Mouse (Mus musculus): ENCODE results near the gene Clasrp. TPM values are rescaled to one million over a fixed set of nuclear protein-coding genes. Genes with fewer than 3 reads are reported as not detected.

Clasrp gene
- polyA plus RNA-seq, 1 experiment from 2014 or later: 7.6 TPM

DNA sequence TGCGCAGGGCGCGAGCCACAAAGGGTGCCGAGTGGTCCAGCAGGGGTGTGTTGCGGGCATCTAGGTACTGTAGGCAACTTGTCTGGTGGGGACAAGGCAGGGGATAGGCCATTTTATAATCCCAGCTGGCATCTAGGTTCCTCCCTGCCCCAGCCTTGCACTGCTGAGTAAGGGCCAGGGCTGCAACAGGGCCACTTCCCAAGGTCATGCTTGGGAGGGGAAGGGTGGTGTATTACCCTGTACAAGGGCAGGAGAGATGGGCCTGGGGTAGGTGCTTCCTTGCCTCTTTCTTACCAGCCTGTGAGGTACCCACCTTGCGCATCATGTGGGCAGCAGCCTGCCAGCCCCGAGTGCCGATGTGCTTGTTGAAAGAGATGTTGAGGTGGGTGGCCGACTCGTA lies 69.6 kb downstream of the Clasrp start:
- no peak overlapping the region for H3K4me3 ChIP-seq (ENCODE audit: low read depth, low read length)
- no peaks in the 10 kb centered on the region for H3K27me3 ChIP-seq (ENCODE audit: insufficient read depth, low read length)
- TF ChIP-seq EP300 (IDR thresholded peaks at IDR 0.05; ENCODE audit: low read depth) (no peak), CTCF (IDR thresholded peaks at IDR 0.05; ENCODE audit: low read depth) (no peak)
- H3K9ac ChIP-seq (replicated peaks): no peak overlapping the region
- ATAC-seq: no peak
- no peak overlapping the region for H3K4me2 ChIP-seq (ENCODE audit: low read depth, low read length)
- no peak overlapping the region for H3K27ac ChIP-seq (ENCODE audit: low read depth)
- DNase-seq: no peak
- peaks cover 53% of the 10 kb centered on the region for H3K36me3 ChIP-seq (replicated peaks; ENCODE audit: insufficient read depth, low read length)
- H3K4me1 ChIP-seq (ENCODE audit: insufficient read depth): no peaks in the 10 kb centered on the region
- 95% methylated on average over 10 of the region's 10 CpGs for WGBS (ENCODE audit: insufficient replicate concordance)
- no peaks in the 10 kb centered on the region for H3K9me3 ChIP-seq (ENCODE audit: low read length)

- H3K4me3 ChIP-seq (ENCODE audit: low read depth, low read length): no peak overlapping the region
- no peak overlapping the region for H3K27ac ChIP-seq (ENCODE audit: low read depth)
- peaks cover 57% of the 10 kb centered on the region for H3K36me3 ChIP-seq (replicated peaks; ENCODE audit: insufficient read depth, low read length)
- H3K4me2 ChIP-seq (ENCODE audit: low read depth, low read length): no peak overlapping the region
- no peak for DNase-seq
- no peak overlapping the region for H3K9ac ChIP-seq (replicated peaks)
- no peaks in the 10 kb centered on the region for H3K4me1 ChIP-seq (ENCODE audit: insufficient read depth)
- TF ChIP-seq CTCF (IDR thresholded peaks at IDR 0.05; ENCODE audit: low read depth): no peak
- no peak for TF ChIP-seq EP300 (IDR thresholded peaks at IDR 0.05; ENCODE audit: low read depth)
- H3K27me3 ChIP-seq (ENCODE audit: insufficient read depth, low read length): no peaks in the 10 kb centered on the region
- WGBS (ENCODE audit: insufficient replicate concordance): 89% methylated on average over 13 of the region's 14 CpGs
- ATAC-seq: no peak
- H3K9me3 ChIP-seq (ENCODE audit: low read length): no peaks in the 10 kb centered on the region
Observed at GRCm38 (mm10) chr7:19532240-19532639, 72.0 kb downstream of the Clasrp start.

DNA sequence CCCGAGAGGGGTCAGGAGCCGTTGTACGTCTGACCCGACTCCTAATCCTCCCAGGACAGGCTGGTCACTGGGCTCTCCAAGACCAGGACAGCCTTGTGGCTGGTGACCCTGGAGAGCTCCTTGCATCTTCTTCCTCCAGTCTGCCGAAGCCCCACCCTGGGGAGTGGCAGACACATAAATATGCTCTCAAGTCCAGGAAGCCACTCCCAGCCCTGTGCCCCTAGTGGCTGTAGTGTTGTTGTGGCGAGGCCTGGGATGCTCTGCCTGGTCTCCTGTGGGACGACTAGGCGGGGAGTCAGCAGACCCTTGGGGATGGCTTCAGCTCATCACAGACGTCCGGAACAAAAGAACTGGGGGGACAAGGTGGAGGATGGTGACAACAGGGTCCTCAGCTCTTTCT lies 73.2 kb downstream of the Clasrp start:
- H3K4me3 ChIP-seq (ENCODE audit: low read depth, low read length): no peak overlapping the region
- H3K27me3 ChIP-seq (ENCODE audit: insufficient read depth, low read length): no peaks in the 10 kb centered on the region
- no peaks in the 10 kb centered on the region for H3K4me1 ChIP-seq (ENCODE audit: insufficient read depth)
- ATAC-seq: no peak
- H3K4me2 ChIP-seq (ENCODE audit: low read depth, low read length): no peak overlapping the region
- no peak overlapping the region for H3K27ac ChIP-seq (ENCODE audit: low read depth)
- H3K36me3 ChIP-seq (replicated peaks; ENCODE audit: insufficient read depth, low read length): peaks cover 55% of the 10 kb centered on the region
- no peaks in the 10 kb centered on the region for H3K9me3 ChIP-seq (ENCODE audit: low read length)
- peak; percentile 28 for TF ChIP-seq CTCF (IDR thresholded peaks at IDR 0.05; ENCODE audit: low read depth)
- TF ChIP-seq EP300 (IDR thresholded peaks at IDR 0.05; ENCODE audit: low read depth): no peak
- 80% methylated on average over 10 of the region's 10 CpGs for WGBS (ENCODE audit: insufficient replicate concordance)
- DNase-seq: no peak
- H3K9ac ChIP-seq (replicated peaks): no peak overlapping the region

Other genes with a start within 250 kb of the Clasrp start
- gene Cd3eap, start 245.0 kb downstream of the Clasrp start, polyA plus RNA-seq (2015; fragmentation: Nextera tagmentation; extraction: Ambion mirVana): 7.7 and 7.8 TPM in 2 replicates
- 0.47 and 0.69 TPM in 2 replicates for gene Ppp1r13l, start 244.7 kb downstream of the Clasrp start, polyA plus RNA-seq (2015; fragmentation: Nextera tagmentation; extraction: Ambion mirVana)
- gene Ercc2, start 222.5 kb downstream of the Clasrp start, polyA plus RNA-seq (2015; fragmentation: Nextera tagmentation; extraction: Ambion mirVana): 3.8 and 4.6 TPM in 2 replicates
- 0.12 and 0.32 TPM in 2 replicates for gene Klc3, start 200.4 kb downstream of the Clasrp start, polyA plus RNA-seq (2015; fragmentation: Nextera tagmentation; extraction: Ambion mirVana)
- 5.3 and 94.1 TPM in 2 replicates for gene Ckm, start 199.7 kb downstream of the Clasrp start, polyA plus RNA-seq (2015; fragmentation: Nextera tagmentation; extraction: Ambion mirVana)
- gene Mark4, start 145.7 kb downstream of the Clasrp start, polyA plus RNA-seq (2015; fragmentation: Nextera tagmentation; extraction: Ambion mirVana): 1.8 and 2.0 TPM in 2 replicates
- gene Exoc3l2, start 141.2 kb downstream of the Clasrp start, polyA plus RNA-seq (2015; fragmentation: Nextera tagmentation; extraction: Ambion mirVana): 1.1 and 1.7 TPM in 2 replicates
- gene Bloc1s3, start 96.1 kb downstream of the Clasrp start, polyA plus RNA-seq (2015; fragmentation: Nextera tagmentation; extraction: Ambion mirVana): 0.94 and 1.1 TPM in 2 replicates
- 51.6 and 52.5 TPM in 2 replicates for gene Trappc6a, start 96.1 kb downstream of the Clasrp start, polyA plus RNA-seq (2015; fragmentation: Nextera tagmentation; extraction: Ambion mirVana)
- not detected in 2 replicates for gene Nkpd1, start 86.6 kb downstream of the Clasrp start, polyA plus RNA-seq (2015; fragmentation: Nextera tagmentation; extraction: Ambion mirVana)
- 8.1 and 8.3 TPM in 2 replicates for gene Ppp1r37, start 41.4 kb downstream of the Clasrp start, polyA plus RNA-seq (2015; fragmentation: Nextera tagmentation; extraction: Ambion mirVana)
- gene Zfp296, start 27.2 kb downstream of the Clasrp start, polyA plus RNA-seq (2015; fragmentation: Nextera tagmentation; extraction: Ambion mirVana): 0.89 and 1.2 TPM in 2 replicates
- 61.7 and 66.9 TPM in 2 replicates for gene Gemin7, start 26.9 kb downstream of the Clasrp start, polyA plus RNA-seq (2015; fragmentation: Nextera tagmentation; extraction: Ambion mirVana)
- 2.2 and 2.3 TPM in 2 replicates for gene Relb, start 25.0 kb upstream of the Clasrp start, polyA plus RNA-seq (2015; fragmentation: Nextera tagmentation; extraction: Ambion mirVana)
- 40.3 and 44.4 TPM in 2 replicates for gene Clptm1, start 60.5 kb upstream of the Clasrp start, polyA plus RNA-seq (2015; fragmentation: Nextera tagmentation; extraction: Ambion mirVana)
- gene Apoc2, start 73.5 kb upstream of the Clasrp start, polyA plus RNA-seq (2015; fragmentation: Nextera tagmentation; extraction: Ambion mirVana): 2,864 and 3,070 TPM in 2 replicates
- 187 and 234 TPM in 2 replicates for gene Gm44805, start 76.9 kb upstream of the Clasrp start, polyA plus RNA-seq (2015; fragmentation: Nextera tagmentation; extraction: Ambion mirVana)
- 2,808 and 2,914 TPM in 2 replicates for gene Apoc4, start 77.0 kb upstream of the Clasrp start, polyA plus RNA-seq (2015; fragmentation: Nextera tagmentation; extraction: Ambion mirVana)
- gene Apoc1, start 88.2 kb upstream of the Clasrp start, polyA plus RNA-seq (2015; fragmentation: Nextera tagmentation; extraction: Ambion mirVana): 5,234 and 5,457 TPM in 2 replicates
- gene Apoe, start 94.7 kb upstream of the Clasrp start, polyA plus RNA-seq (2015; fragmentation: Nextera tagmentation; extraction: Ambion mirVana): 20,006 and 20,209 TPM in 2 replicates
- gene Tomm40, start 111.0 kb upstream of the Clasrp start, polyA plus RNA-seq (2015; fragmentation: Nextera tagmentation; extraction: Ambion mirVana): 81.5 and 83.6 TPM in 2 replicates
- 51.0 and 51.3 TPM in 2 replicates for gene Nectin2, start 146.0 kb upstream of the Clasrp start, polyA plus RNA-seq (2015; fragmentation: Nextera tagmentation; extraction: Ambion mirVana)
- gene Bcam, start 166.5 kb upstream of the Clasrp start, polyA plus RNA-seq (2015; fragmentation: Nextera tagmentation; extraction: Ambion mirVana): 8.8 and 9.3 TPM in 2 replicates
- gene Cblc, start 192.3 kb upstream of the Clasrp start, polyA plus RNA-seq (2015; fragmentation: Nextera tagmentation; extraction: Ambion mirVana): 9.6 and 10.8 TPM in 2 replicates
- 5.4 and 11.2 TPM in 2 replicates for gene Bcl3, start 218.3 kb upstream of the Clasrp start, polyA plus RNA-seq (2015; fragmentation: Nextera tagmentation; extraction: Ambion mirVana)
- 0.18 and 0.19 TPM in 2 replicates for gene Gm19345, start 247.5 kb upstream of the Clasrp start, polyA plus RNA-seq (2015; fragmentation: Nextera tagmentation; extraction: Ambion mirVana)

All from liver, postnatal 0 days (tissue).